Mouse (Mus musculus) heart, postnatal 0 days (tissue): ENCODE measurements at regions not wholly inside any gene's neighbourhood (a gene's known extent, or its start where the extent isn't known, plus 50 kb on each side); places are given as distances from the start of the nearest gene placed in this dataset.

ENCODE experiments used
- CTCF ChIP-seq: IDR thresholded peaks from 2 replicates; pipeline ENCODE4 v1.5.1; 2016; ENCODE audit warnings: antibody characterized with exemption, control low read depth, low read depth
- EP300 ChIP-seq: IDR thresholded peaks from 2 replicates; pipeline ENCODE4 v1.6.1; 2016; ENCODE audit warnings: antibody characterized with exemption, low read depth

DNA sequence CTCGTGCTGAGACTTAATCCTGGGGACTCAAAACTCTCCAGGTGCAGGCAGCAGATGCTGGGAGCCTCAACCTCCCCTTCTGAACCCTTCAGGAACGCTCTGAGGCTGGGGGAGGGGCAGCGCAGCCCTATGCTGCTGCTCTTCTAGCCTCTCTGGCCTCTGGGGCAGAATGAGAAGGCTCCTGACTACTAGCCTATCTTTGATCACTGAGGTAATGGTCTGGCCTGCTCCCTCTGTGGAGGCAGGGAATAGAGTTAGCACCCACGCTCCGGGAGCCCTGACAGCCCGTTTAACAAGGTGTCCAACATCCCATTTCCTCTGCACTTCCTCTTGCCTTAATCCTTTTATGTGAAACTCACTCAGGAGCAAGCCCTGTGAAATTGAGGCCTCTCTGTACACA lies 79.4 kb upstream of the Lhx1 start:
- TF ChIP-seq CTCF: no peak
- no peak for TF ChIP-seq EP300
